Mouse (Mus musculus) neural tube, embryonic 14.5 days (tissue): ENCODE results near the gene Pdpk1. TPM values are rescaled to one million over a fixed set of nuclear protein-coding genes. Genes with fewer than 3 reads are reported as not detected.
"Not testable (repeated sequence)": the region's sequence is repeated elsewhere in the genome, so short reads cannot be mapped to it uniquely, and the experiment has no call there.

Experiments used
- ATAC-seq: fragments of 200-750 bp; cut with Nextera tagmentation; 2 replicates; pipeline ENCODE4 v1.8.0; 2017; ENCODE audit warnings: low read depth, mild to moderate bottlenecking, moderate TSS enrichment, moderate library complexity
- H3K27ac ChIP-seq: fragments of 300-500 bp; sonication (generic); 2 replicates; pipeline ENCODE4 v1.5.1; 2014; ENCODE audit warnings: low read depth, mild to moderate bottlenecking, control low read depth, low read length, moderate library complexity, mixed read lengths
- H3K27me3 ChIP-seq: fragments of 300-500 bp; sonication (generic); 2 replicates; pipeline ENCODE4 v1.6.1; 2014; ENCODE audit warnings: low read length; ENCODE audit not compliant: control insufficient read depth, insufficient read depth
- H3K36me3 ChIP-seq: fragments of 300-500 bp; sonication (generic); 2 replicates; pipeline ENCODE4 v1.6.1; 2014; ENCODE audit warnings: low read length, mixed read lengths; ENCODE audit not compliant: control insufficient read depth, insufficient read depth
- H3K4me1 ChIP-seq: fragments of 300-500 bp; sonication (generic); 2 replicates; pipeline ENCODE4 v1.6.1; 2014; ENCODE audit warnings: low read length; ENCODE audit not compliant: control insufficient read depth, insufficient read depth
- H3K4me2 ChIP-seq: fragments of 300-500 bp; sonication (generic); 2 replicates; pipeline ENCODE4 v1.6.1; 2014; ENCODE audit warnings: mild to moderate bottlenecking, low read depth, low read length, control low read depth
- H3K4me3 ChIP-seq: fragments of 300-500 bp; sonication (generic); 2 replicates; pipeline ENCODE4 v1.5.1; 2014; ENCODE audit warnings: low read depth, low read length, control low read depth, mixed read lengths
- H3K9ac ChIP-seq: fragments of 300-500 bp; sonication (generic); replicated peaks from 2 replicates; pipeline ENCODE4 v1.6.1; 2014; ENCODE audit warnings: low read depth, mild to moderate bottlenecking, control low read depth, low read length, mixed read lengths
- H3K9me3 ChIP-seq: fragments of 300-500 bp; sonication (generic); 2 replicates; pipeline ENCODE4 v1.6.1; 2016; ENCODE audit warnings: low read length; ENCODE audit not compliant: control insufficient read depth
- WGBS: fragments of 180-500 bp; shearing (Covaris S2); extraction: QIAGEN DNeasy Blood & Tissue Kit; methylation state at CpG from one replicate; pipeline ENCODE4 v1.1.7; 2014; 5-methylcytosine and 5-hydroxymethylcytosine counted together
- polyA plus RNA-seq: library from polyadenylated mRNA; unstranded; fragments of >200 nt; fragmentation: Nextera tagmentation; extraction: Ambion mirVana; gene quantifications from 2 replicates; pipeline ENCODE4 v1.2.1, GENCODE M21; 2014

Pdpk1 gene
- polyA plus RNA-seq, 1 experiment from 2014 or later = 83.9 TPM

DNA sequence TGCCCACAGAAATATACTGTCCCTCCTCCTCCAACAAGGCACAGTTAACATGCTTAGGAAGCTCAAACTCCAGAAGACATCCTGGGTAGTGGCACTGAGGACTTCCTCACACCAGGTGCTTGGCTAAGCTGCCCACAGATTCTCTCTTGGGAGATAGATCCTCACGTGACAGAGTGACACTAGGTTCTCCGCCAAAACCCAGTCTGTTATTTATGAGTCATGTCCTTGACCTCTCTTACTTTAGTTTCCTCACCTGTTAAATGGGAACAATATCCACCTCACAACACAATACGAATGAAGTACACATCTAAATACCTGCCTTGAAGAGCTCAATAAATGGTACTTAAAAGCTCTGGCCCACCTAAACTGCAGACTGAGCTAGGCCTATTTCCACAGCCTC, 11.5 kb downstream of the Pdpk1 start:
- no peaks in the 10 kb centered on the region for H3K27me3 ChIP-seq
- no peaks in the 10 kb centered on the region for H3K36me3 ChIP-seq
- no peak overlapping the region for H3K27ac ChIP-seq
- H3K9ac ChIP-seq = no peak overlapping the region
- H3K4me3 ChIP-seq = no peak overlapping the region
- H3K9me3 ChIP-seq = no peaks in the 10 kb centered on the region
- WGBS = 88% methylated on average over 3 of the region's 3 CpGs
- H3K4me2 ChIP-seq = no peak overlapping the region
- H3K4me1 ChIP-seq = peaks cover 14% of the 10 kb centered on the region
- no peak for ATAC-seq

DNA sequence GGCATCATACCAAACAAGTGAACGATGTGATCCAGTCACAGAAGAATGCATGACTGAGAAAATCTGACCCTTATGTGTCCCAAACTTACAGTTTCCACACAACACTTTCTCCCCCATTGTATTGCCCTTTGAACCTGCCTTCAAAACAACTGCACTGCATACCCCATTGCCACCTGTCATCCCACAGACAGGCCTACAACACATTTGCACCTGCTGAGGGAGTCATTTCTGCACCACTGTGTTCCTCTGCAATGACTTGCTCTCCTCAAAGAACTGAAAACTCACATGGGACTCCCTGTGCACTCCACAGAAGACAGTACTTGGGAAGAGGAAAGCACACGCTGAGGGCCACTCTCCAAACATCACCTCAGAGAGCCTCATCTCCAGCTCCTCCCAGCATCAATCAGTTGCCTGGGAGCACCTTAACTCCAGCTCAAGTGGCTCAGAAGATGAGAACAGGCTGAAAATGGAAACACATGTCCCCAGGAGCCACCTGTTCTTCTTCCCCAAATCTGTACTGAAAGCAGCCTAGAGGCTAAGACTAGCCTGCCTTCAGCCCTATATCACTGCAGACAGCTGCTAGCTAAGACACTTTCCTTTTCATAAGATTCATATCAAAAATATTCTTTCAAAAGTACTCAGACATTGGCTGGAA, 13.4 kb downstream of the Pdpk1 start:
- Histone ChIP-seq H3K36me3 (no peaks in the 10 kb centered on the region), H3K27me3 (no peaks in the 10 kb centered on the region), H3K27ac (no peak overlapping the region), H3K4me1 (peaks cover 13% of the 10 kb centered on the region), H3K4me3 (no peak overlapping the region), H3K9ac (no peak overlapping the region), H3K9me3 (no peaks in the 10 kb centered on the region), H3K4me2 (no peak overlapping the region)
- 83% methylated on average over 2 of the region's 2 CpGs for WGBS
- no peak for ATAC-seq

DNA sequence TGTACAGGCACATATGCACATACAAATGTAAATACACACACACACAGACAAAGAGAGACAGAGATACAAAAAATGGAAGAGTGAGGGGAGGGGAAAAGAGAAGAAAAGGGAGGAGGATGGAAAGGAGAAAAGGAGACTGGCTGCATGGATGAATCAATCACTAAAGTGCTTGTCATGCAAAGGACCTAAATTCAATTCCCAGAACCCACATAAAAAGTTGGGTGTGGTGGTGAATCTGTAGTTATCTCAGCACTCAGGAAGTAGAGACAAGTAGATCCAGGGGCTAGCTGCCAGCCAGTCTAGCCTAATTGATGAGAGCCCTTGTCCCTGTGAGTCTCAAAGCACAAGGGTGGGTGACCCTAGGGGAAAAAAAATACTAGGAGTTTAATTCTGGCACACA, 16.7 kb downstream of the Pdpk1 start:
- H3K27ac ChIP-seq = no peak overlapping the region
- H3K9me3 ChIP-seq = no peaks in the 10 kb centered on the region
- no peak for ATAC-seq
- no peak overlapping the region for H3K4me2 ChIP-seq
- H3K4me3 ChIP-seq = no peak overlapping the region
- no peak overlapping the region for H3K9ac ChIP-seq
- H3K36me3 ChIP-seq = no peaks in the 10 kb centered on the region
- H3K27me3 ChIP-seq = no peaks in the 10 kb centered on the region
- no peaks in the 10 kb centered on the region for H3K4me1 ChIP-seq

DNA sequence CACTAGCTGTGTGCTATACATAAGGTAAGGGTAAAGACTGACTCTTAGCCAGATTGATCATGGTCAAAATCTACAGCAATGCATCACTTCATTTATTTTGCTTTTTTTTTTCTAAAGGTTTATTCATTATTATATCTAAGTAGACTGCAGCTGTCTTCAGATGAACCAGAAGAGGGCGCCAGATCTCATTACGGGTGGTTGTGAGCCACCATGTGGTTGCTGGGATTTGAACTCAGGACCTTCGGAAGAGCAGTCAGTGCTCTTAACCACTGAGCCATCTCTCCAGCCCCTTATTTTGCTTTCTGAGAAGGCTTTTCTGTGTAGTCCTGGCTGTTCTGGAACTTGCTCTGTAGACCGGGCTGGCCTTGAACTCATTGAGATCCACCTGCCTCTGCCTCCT, 17.8 kb downstream of the Pdpk1 start:
- WGBS = 91% methylated on average over 4 of the region's 4 CpGs
- not testable (repeated sequence) for H3K4me3 ChIP-seq, H3K9me3 ChIP-seq, H3K27ac ChIP-seq, H3K36me3 ChIP-seq, H3K9ac ChIP-seq, H3K27me3 ChIP-seq, H3K4me2 ChIP-seq, H3K4me1 ChIP-seq, ATAC-seq

DNA sequence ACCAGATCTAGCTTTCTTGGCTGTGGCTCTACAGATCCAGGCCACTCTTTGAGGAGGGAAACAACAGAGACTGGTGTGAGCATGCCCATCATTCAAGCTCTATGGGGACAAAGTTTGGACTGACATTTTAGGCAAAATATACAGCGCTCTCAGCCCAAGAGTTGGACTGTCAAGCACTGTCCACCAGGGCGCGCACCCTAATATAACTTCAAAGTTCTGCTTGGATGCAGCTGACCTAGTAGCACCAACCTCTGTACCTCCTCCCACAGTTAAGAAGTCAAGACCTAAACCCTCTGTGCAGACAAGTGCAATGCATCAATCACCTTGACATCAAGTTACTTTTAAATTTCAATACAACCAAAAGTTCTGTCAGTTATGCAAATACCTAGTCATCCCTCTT, 19.2 kb downstream of the Pdpk1 start:
- no peak overlapping the region for H3K27ac ChIP-seq
- H3K36me3 ChIP-seq = no peaks in the 10 kb centered on the region
- no peaks in the 10 kb centered on the region for H3K27me3 ChIP-seq
- 87% methylated on average over 3 of the region's 3 CpGs for WGBS
- H3K9ac ChIP-seq = no peak overlapping the region
- no peaks in the 10 kb centered on the region for H3K9me3 ChIP-seq
- H3K4me1 ChIP-seq = no peaks in the 10 kb centered on the region
- ATAC-seq = no peak
- H3K4me2 ChIP-seq = no peak overlapping the region
- H3K4me3 ChIP-seq = no peak overlapping the region

DNA sequence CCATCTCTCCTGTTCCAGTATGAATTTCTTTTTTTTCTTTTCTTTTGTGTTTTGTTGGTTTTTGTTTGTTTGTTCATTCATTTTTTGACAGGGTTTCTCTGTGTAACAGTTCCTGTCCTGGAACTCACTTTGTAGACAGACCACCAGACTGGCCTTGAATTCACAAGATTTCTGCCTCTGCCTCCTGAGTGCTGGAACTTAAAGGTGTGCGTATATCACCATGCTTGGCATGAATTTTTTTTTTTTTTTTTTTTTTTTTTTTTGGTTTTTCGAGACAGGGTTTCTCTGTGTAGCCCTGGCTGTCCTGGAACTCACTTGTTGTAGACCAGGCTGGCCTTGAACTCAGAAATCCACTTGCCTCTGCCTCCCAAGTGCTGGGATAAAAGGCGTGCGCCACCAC, 21.5 kb downstream of the Pdpk1 start:
- not testable (repeated sequence) for H3K27me3 ChIP-seq, H3K4me2 ChIP-seq, H3K9ac ChIP-seq, H3K36me3 ChIP-seq, H3K9me3 ChIP-seq, H3K27ac ChIP-seq, H3K4me1 ChIP-seq, ATAC-seq, H3K4me3 ChIP-seq
- 95% methylated on average over 4 of the region's 4 CpGs for WGBS

DNA sequence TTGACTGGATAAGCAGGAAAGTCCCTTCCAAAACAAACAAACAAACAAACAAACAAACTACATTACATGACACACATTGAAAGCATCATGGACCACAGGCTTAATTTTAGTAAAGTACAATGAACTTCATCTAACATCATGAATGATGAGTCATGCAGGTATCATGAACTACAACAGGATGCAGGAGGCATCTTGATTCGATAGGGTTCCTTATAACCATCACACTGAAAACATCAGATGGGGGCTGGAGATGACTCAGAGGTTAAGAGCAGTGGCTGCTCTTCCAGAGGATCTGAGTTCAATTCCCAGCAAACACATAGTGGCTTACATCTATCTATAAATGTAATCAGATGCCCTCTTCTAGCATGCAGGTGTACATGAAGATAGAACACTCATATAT, 23.1 kb downstream of the Pdpk1 start:
- Histone ChIP-seq H3K4me3 (no peak overlapping the region), H3K4me2 (no peak overlapping the region), H3K4me1 (no peaks in the 10 kb centered on the region), H3K9me3 (no peaks in the 10 kb centered on the region), H3K27ac (no peak overlapping the region), H3K9ac (no peak overlapping the region), H3K36me3 (no peaks in the 10 kb centered on the region), H3K27me3 (no peaks in the 10 kb centered on the region)
- no peak for ATAC-seq
- 90% methylated on average over 1 of the region's 1 CpGs for WGBS

DNA sequence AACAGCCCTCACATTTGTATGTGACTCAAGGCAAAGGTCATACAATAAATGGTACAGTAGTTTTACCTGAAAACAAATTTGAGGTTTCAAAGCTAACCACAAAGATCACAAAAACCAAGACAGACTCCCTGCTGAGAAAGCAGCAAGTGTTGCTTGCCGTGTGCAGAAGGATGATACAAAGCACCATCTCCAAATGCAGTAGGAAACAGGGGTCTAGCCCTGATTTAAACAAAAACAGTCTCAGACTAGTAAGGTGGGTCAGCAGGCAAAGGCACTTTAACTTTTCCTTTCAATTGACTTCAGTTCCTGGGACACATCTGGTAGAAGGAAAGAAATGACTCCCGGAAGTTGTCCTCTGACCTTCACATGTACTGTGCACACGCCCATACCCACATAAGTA, 23.9 kb downstream of the Pdpk1 start:
- ATAC-seq = no peak
- Histone ChIP-seq H3K36me3 (no peaks in the 10 kb centered on the region), H3K27me3 (no peaks in the 10 kb centered on the region), H3K9me3 (no peaks in the 10 kb centered on the region), H3K4me3 (no peak overlapping the region), H3K4me2 (no peak overlapping the region), H3K9ac (no peak overlapping the region), H3K4me1 (no peaks in the 10 kb centered on the region), H3K27ac (no peak overlapping the region)
- 88% methylated on average over 3 of the region's 3 CpGs for WGBS

DNA sequence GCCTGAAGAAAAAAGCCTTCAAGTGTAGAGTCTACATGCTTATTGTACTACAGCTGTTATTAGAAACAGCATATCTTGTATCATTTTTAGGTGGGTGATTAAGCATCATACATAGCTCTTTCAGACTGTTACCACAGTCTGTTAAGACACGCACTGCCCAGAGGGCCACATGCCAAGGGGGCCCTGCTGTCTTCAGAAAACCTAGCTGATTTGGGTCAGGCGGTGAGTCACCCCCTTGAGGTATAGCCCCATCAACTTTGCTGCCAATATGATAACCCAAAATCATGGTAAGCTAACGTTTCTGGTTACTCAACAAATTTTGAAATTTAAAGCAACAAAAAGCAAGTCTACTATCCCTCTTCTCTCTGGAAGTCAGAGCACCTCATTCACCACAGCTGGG, 31.3 kb downstream of the Pdpk1 start:
- no peaks in the 10 kb centered on the region for H3K36me3 ChIP-seq
- no peak overlapping the region for H3K4me2 ChIP-seq
- no peak overlapping the region for H3K4me3 ChIP-seq
- H3K4me1 ChIP-seq = no peaks in the 10 kb centered on the region
- no peaks in the 10 kb centered on the region for H3K9me3 ChIP-seq
- H3K9ac ChIP-seq = no peak overlapping the region
- H3K27me3 ChIP-seq = no peaks in the 10 kb centered on the region
- ATAC-seq = no peak
- 82% methylated on average over 3 of the region's 3 CpGs for WGBS
- H3K27ac ChIP-seq = no peak overlapping the region
